Mouse (Mus musculus) intestine, postnatal 0 days (tissue): Measurements from ENCODE around the gene Rpl29. TPM values are rescaled to one million over a fixed set of nuclear protein-coding genes. Genes with fewer than 3 reads are reported as not detected.
A peak's percentile ranks its signal among the peaks of the same experiment; 100 is the strongest.

Source experiments
- ATAC-seq: fragments of 200-750 bp; cut with Nextera tagmentation; 2 replicates; pipeline ENCODE4 v1.8.0; 2017; ENCODE audit warnings: mild to moderate bottlenecking, moderate TSS enrichment, moderate library complexity
- H3K27ac ChIP-seq: fragments of 300-500 bp; sonication (generic); 2 replicates; pipeline ENCODE4 v1.5.1; 2014; ENCODE audit warnings: mild to moderate bottlenecking, low read depth, low read length, moderate library complexity
- H3K27me3 ChIP-seq: fragments of 300-500 bp; sonication (generic); replicated peaks from 2 replicates; pipeline ENCODE4 v1.6.1; 2014; ENCODE audit warnings: low read length, mixed read lengths; ENCODE audit not compliant: control insufficient read depth, insufficient read depth
- H3K36me3 ChIP-seq: fragments of 300-500 bp; sonication (generic); 2 replicates; pipeline ENCODE4 v1.6.1; 2014; ENCODE audit warnings: mild to moderate bottlenecking, moderate library complexity; ENCODE audit not compliant: control insufficient read depth, insufficient read depth
- H3K4me1 ChIP-seq: fragments of 300-500 bp; sonication (generic); replicated peaks from 2 replicates; pipeline ENCODE4 v1.6.1; 2014; ENCODE audit warnings: antibody characterized with exemption, low read length, mixed read lengths; ENCODE audit not compliant: control insufficient read depth, insufficient read depth
- H3K4me2 ChIP-seq: fragments of 300-500 bp; sonication (generic); replicated peaks from 2 replicates; pipeline ENCODE4 v1.6.1; 2014; ENCODE audit warnings: low read depth, mild to moderate bottlenecking, moderate library complexity
- H3K4me3 ChIP-seq: fragments of 300-500 bp; sonication (generic); 2 replicates; pipeline ENCODE4 v1.5.1; 2014; ENCODE audit warnings: low read depth, low read length
- H3K9ac ChIP-seq: fragments of 300-500 bp; sonication (generic); 2 replicates; pipeline ENCODE4 v1.6.1; 2014; ENCODE audit warnings: mild to moderate bottlenecking, low read depth, low read length
- H3K9me3 ChIP-seq: fragments of 300-500 bp; sonication (generic); 2 replicates; pipeline ENCODE4 v1.6.1; 2016; ENCODE audit warnings: mixed run types; ENCODE audit not compliant: control insufficient read depth
- CTCF ChIP-seq: sonication (generic); IDR thresholded peaks from 2 replicates; pipeline ENCODE4 v1.5.1; 2016; ENCODE audit warnings: low read depth, mild to moderate bottlenecking, control low read depth, antibody characterized with exemption, moderate library complexity
- WGBS: fragments of 180-500 bp; shearing (Covaris S2); extraction: QIAGEN DNeasy Blood & Tissue Kit; methylation state at CpG from one replicate; pipeline ENCODE4 v1.1.7; 2014; 5-methylcytosine and 5-hydroxymethylcytosine counted together
- polyA plus RNA-seq: library from polyadenylated mRNA; unstranded; fragments of >200 nt; fragmentation: Nextera tagmentation; extraction: Ambion mirVana; gene quantifications from 2 replicates; pipeline ENCODE4 v1.2.1, GENCODE M21; 2015

Rpl29 gene
- 539 and 575 TPM in 2 replicates for polyA plus RNA-seq

DNA sequence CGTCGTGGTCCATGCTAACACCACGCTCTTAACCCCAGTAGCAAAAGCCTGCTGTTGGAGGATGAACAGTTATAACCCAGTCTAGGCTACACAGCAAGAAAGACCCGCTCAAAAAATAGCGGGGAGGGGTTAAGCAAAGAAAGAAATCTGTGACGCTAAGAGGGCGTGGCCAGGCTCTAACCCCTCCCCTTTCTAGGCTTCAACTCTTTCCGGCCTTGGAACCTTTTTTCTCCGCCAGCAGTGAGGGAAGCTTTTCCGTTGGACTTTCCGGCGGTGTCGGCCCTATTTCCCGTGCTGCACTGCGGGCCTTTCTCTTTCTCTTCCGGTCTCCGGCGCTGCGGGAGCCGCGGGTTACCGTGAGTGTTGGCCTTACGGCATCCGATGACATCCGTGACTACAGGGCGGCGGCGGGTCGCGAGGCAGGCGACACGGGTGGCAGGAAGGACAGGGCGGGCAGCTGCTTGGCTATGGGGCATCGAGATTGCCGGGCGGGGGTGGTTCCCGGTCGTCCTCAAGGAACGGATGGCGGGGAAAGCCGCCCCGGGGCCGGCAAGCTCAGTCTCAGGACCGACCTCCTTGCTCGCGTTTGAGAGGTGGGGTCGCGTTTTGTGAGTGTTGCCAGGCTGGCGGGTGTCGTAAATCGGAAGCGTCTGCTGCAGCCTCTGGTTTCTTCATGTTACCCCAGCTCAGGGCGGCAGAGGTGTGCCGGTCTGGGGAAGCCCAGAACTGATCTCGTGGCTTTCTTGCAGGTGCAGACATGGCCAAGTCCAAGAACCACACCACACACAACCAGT, at the start of gene Rpl29:
Gene Rpl29, plus strand, starts transcription at position 234 of the 794 bp plus-strand sequence.
- TF ChIP-seq CTCF, result no peak
- peak within 1 kb of the TSS; percentile 80 for H3K4me3 ChIP-seq
- peaks cover 8% of the 10 kb centered on the region; the same call in 1 of the 2 replicates for H3K4me1 ChIP-seq
- H3K27me3 ChIP-seq, result no peaks in the 10 kb centered on the region
- ATAC-seq, result peak; percentile 85
- no peaks in the 10 kb centered on the region for H3K9me3 ChIP-seq
- H3K27ac ChIP-seq, result peak within 1 kb of the TSS; percentile 89
- peaks cover 22% of the 10 kb centered on the region for H3K36me3 ChIP-seq
- H3K4me2 ChIP-seq, result peak within 1 kb of the TSS; percentile 86
- peak within 1 kb of the TSS; percentile 85 for H3K9ac ChIP-seq
- under 1% methylated on average over 55 of the region's 55 CpGs for WGBS

GRCm38 (mm10) chr9:106386181-106386864, 42.9 kb upstream of the Rpl29 start:
- no peaks in the 10 kb centered on the region for H3K9me3 ChIP-seq
- H3K4me2 ChIP-seq, result no peak overlapping the region
- no peak for ATAC-seq
- H3K4me3 ChIP-seq, result no peak overlapping the region
- H3K36me3 ChIP-seq, result no peaks in the 10 kb centered on the region
- no peaks in the 10 kb centered on the region for H3K27me3 ChIP-seq
- H3K27ac ChIP-seq, result no peak overlapping the region
- H3K4me1 ChIP-seq, result no peaks in the 10 kb centered on the region
- H3K9ac ChIP-seq, result no peak overlapping the region
- WGBS, result 82% methylated on average over 12 of the region's 12 CpGs
- TF ChIP-seq CTCF, result no peak

DNA sequence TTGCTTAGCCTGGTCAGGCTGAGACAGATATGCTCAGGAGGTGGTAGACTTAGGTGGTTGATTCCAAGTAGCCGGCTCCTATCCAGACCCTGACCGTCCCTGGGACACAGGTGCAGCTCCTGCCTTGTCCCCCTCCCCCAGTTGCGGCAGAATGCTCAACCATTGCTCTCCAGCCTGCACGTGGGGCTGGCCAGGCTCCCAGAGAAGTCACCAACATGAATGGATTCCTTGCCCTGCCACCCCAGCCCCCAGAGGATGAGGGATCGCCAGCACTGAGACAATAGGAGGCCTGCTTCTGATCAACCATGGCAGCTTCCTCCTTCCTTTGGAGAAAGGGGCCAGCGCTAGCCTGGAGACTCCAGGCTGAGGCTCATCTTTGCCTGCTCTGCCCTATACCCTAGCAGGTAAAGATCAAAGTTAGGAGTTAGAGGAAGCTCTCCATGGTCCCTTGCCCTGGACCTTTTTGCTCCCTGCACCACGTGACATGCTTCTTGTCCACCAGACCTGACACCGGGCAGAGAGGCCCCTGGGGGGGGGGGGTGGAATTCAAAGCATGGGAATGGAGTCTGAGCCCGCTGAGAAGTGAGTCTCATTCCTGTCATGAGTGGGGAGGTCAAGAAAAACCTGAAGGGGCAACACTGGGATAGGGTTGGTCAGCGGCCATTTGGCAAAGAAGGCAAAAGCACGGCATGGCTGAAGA, 36.3 kb upstream of the Rpl29 start:
- no peaks in the 10 kb centered on the region for H3K36me3 ChIP-seq
- 67% methylated on average over 11 of the region's 11 CpGs for WGBS
- H3K27ac ChIP-seq, result no peak overlapping the region
- no peaks in the 10 kb centered on the region for H3K4me1 ChIP-seq
- no peaks in the 10 kb centered on the region for H3K27me3 ChIP-seq
- no peak overlapping the region for H3K4me3 ChIP-seq
- H3K9me3 ChIP-seq, result no peaks in the 10 kb centered on the region
- ATAC-seq, result no peak
- no peak for TF ChIP-seq CTCF
- H3K9ac ChIP-seq, result no peak overlapping the region
- no peak overlapping the region for H3K4me2 ChIP-seq

GRCm38 (mm10) chr9:106393548-106393947, 35.7 kb upstream of the Rpl29 start:
- Histone ChIP-seq H3K4me3 (no peak overlapping the region), H3K9ac (no peak overlapping the region), H3K4me1 (no peaks in the 10 kb centered on the region), H3K4me2 (no peak overlapping the region), H3K36me3 (no peaks in the 10 kb centered on the region), H3K27me3 (no peaks in the 10 kb centered on the region), H3K27ac (no peak overlapping the region), H3K9me3 (no peaks in the 10 kb centered on the region)
- no peak for ATAC-seq
- no peak for TF ChIP-seq CTCF
- WGBS, result 89% methylated on average over 8 of the region's 8 CpGs

DNA sequence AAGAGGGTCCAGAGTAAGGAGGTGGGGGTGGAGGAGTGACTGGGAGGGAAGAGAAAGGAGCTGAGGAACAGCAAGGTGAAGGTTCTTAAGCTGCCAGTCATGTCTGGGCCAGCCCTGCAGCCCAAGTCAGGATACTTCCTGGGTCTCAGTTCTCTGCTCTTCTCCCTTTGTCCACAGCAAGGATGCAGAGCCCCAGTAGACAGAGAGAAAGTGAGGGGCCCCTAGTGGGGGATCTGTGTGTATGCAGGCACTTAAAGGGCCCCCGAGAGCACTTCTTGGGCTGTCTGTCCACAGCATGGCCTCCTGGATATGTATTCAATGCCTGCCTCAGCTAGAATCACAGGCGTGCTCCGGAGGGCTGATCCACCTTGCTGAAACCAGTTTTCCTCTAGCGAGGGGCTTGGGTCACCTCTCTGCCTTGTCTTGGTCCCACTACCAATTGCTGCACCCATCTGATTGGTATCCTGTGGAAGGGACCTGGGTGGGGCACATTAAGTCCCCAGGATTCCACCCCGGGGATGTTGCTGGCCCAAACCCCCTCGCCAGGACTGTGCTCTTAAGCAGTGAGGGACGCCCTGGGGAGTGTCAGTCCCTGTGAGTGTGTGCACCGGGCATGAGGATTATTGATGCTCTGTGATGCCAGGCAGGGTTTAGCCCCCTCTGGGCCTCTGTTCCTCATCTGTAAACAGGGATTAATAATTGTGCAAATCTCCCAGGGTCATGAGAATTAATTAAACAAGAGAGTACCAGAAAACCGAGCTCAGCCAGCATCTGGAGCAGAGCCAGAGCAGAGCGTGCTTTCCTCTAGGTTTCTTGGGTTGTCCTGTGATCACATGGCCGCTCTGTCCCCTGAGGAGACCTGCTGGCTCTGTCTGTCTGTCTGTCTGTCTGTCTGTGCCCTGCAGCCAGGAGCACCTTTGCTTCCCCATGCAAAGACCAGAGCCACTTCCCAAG, 34.3 kb upstream of the Rpl29 start:
- Histone ChIP-seq H3K4me2 (no peak overlapping the region), H3K27me3 (no peaks in the 10 kb centered on the region), H3K36me3 (no peaks in the 10 kb centered on the region), H3K9ac (no peak overlapping the region), H3K4me1 (no peaks in the 10 kb centered on the region), H3K9me3 (no peaks in the 10 kb centered on the region), H3K4me3 (no peak overlapping the region), H3K27ac (no peak overlapping the region)
- TF ChIP-seq CTCF, result peak; percentile 64
- 55% methylated on average over 11 of the region's 11 CpGs for WGBS
- peak; percentile 26 for ATAC-seq
